Mouse (Mus musculus) adrenal gland, adult (tissue): ENCODE measurements around the gene Pgm2.

Source experiments
- DNase-seq, 2 experiments: peaks; one replicate each; pipeline ENCODE4 v3.0.0; 2022 to 2023; ENCODE audit warnings: low spot score in 1 of 2; ENCODE audit not compliant: inconsistent age in 2 of 2

Pgm2 gene

GRCm38 (mm10) chr5:64140202-64140601, 47.5 kb downstream of the Pgm2 start:
- DNase-seq, result peak in 1 of 2 experiments; percentile 36

GRCm38 (mm10) chr5:64144315-64144714, 51.6 kb downstream of the Pgm2 start:
- no peak for DNase-seq

- no peak for DNase-seq
Observed at GRCm38 (mm10) chr5:64146384-64147005, 53.7 kb downstream of the Pgm2 start.

- no peak for DNase-seq
Observed at GRCm38 (mm10) chr5:64149184-64150127, 56.7 kb downstream of the Pgm2 start.

GRCm38 (mm10) chr5:64153319-64153718, 60.6 kb downstream of the Pgm2 start:
- no peak for DNase-seq

- DNase-seq, result peak; percentile 55 to 74
Observed at GRCm38 (mm10) chr5:64155861-64156550, 63.3 kb downstream of the Pgm2 start, which contains the start of gene Tbc1d1. TSS of gene Tbc1d1 (plus strand) at chr5:64156305.

- no peak for DNase-seq
Observed at GRCm38 (mm10) chr5:64156579-64156978, 63.8 kb downstream of the Pgm2 start.

- DNase-seq, result no peak
Observed at GRCm38 (mm10) chr5:64157926-64158325, 65.2 kb downstream of the Pgm2 start.

GRCm38 (mm10) chr5:64158501-64158900, 65.8 kb downstream of the Pgm2 start:
- DNase-seq, result no peak

GRCm38 (mm10) chr5:64159065-64159780, 66.5 kb downstream of the Pgm2 start:
- DNase-seq, result peak in 1 of 2 experiments; percentile 32

- peak; percentile 60 to 86 for DNase-seq
Observed at GRCm38 (mm10) chr5:64159781-64160704, 67.3 kb downstream of the Pgm2 start.

- peak; percentile 17 to 63 for DNase-seq
Observed at GRCm38 (mm10) chr5:64160705-64161391, 68.1 kb downstream of the Pgm2 start.

GRCm38 (mm10) chr5:64161917-64162316, 69.2 kb downstream of the Pgm2 start:
- no peak for DNase-seq

- DNase-seq, result no peak
Observed at GRCm38 (mm10) chr5:64162582-64162981, 69.8 kb downstream of the Pgm2 start.

GRCm38 (mm10) chr5:64164414-64164813, 71.7 kb downstream of the Pgm2 start:
- DNase-seq, result no peak

- DNase-seq, result no peak
Observed at GRCm38 (mm10) chr5:64165826-64166225, 73.1 kb downstream of the Pgm2 start.

- DNase-seq, result no peak
Observed at GRCm38 (mm10) chr5:64168990-64169540, 76.3 kb downstream of the Pgm2 start.

- DNase-seq, result no peak
Observed at GRCm38 (mm10) chr5:64172884-64173283, 80.1 kb downstream of the Pgm2 start.

- DNase-seq, result no peak
Observed at GRCm38 (mm10) chr5:64173302-64173701, 80.6 kb downstream of the Pgm2 start.
